Mouse (Mus musculus) midbrain, embryonic 16.5 days (tissue): ENCODE results near the gene Ctsa. TPM values are rescaled to one million over a fixed set of nuclear protein-coding genes. Genes with fewer than 3 reads are reported as not detected.

ENCODE experiments used
- ATAC-seq: fragments of 200-750 bp; cut with Nextera tagmentation; 2 replicates; pipeline ENCODE4 v1.8.0; 2017; ENCODE audit warnings: moderate TSS enrichment
- H3K27ac ChIP-seq: fragments of 300-500 bp; sonication (generic); 2 replicates; pipeline ENCODE4 v1.5.1; 2014; ENCODE audit warnings: mild to moderate bottlenecking, low read length, mixed read lengths
- H3K27me3 ChIP-seq: fragments of 300-500 bp; sonication (generic); 2 replicates; pipeline ENCODE4 v1.6.1; 2014; ENCODE audit warnings: low read depth, low read length, mixed read lengths; ENCODE audit not compliant: control insufficient read depth, insufficient read depth
- H3K36me3 ChIP-seq: fragments of 300-500 bp; sonication (generic); 2 replicates; pipeline ENCODE4 v1.6.1; 2014; ENCODE audit warnings: mild to moderate bottlenecking, low read length, moderate library complexity, mixed read lengths; ENCODE audit not compliant: control insufficient read depth, insufficient read depth
- H3K4me1 ChIP-seq: fragments of 300-500 bp; sonication (generic); 2 replicates; pipeline ENCODE4 v1.6.1; 2014; ENCODE audit warnings: mild to moderate bottlenecking, low read length, mixed read lengths; ENCODE audit not compliant: control insufficient read depth, insufficient read depth
- H3K4me2 ChIP-seq: fragments of 300-500 bp; sonication (generic); 2 replicates; pipeline ENCODE4 v1.6.1; 2014; ENCODE audit warnings: mild to moderate bottlenecking, low read length, mixed read lengths
- H3K4me3 ChIP-seq: fragments of 300-500 bp; sonication (generic); 2 replicates; pipeline ENCODE4 v1.5.1; 2014; ENCODE audit warnings: low read depth, mild to moderate bottlenecking, low read length, moderate library complexity, mixed read lengths
- H3K9ac ChIP-seq: fragments of 300-500 bp; sonication (generic); 2 replicates; pipeline ENCODE4 v1.6.1; 2014; ENCODE audit warnings: low read depth, low read length, mixed read lengths
- H3K9me3 ChIP-seq: fragments of 300-500 bp; sonication (generic); replicated peaks from 2 replicates; pipeline ENCODE4 v1.6.1; 2014; ENCODE audit warnings: mild to moderate bottlenecking, low read length, mixed read lengths; ENCODE audit not compliant: control insufficient read depth, poor library complexity, severe bottlenecking
- WGBS: fragments of 180-500 bp; shearing (Covaris S2); extraction: QIAGEN DNeasy Blood & Tissue Kit; methylation state at CpG from one replicate; pipeline ENCODE4 v1.1.7; 2014; 5-methylcytosine and 5-hydroxymethylcytosine counted together
- polyA plus RNA-seq: library from polyadenylated mRNA; unstranded; fragments of >200 nt; fragmentation: Nextera tagmentation; extraction: Ambion mirVana; gene quantifications from 2 replicates; pipeline ENCODE4 v1.2.1, GENCODE M21; 2015

Gene Ctsa
- polyA plus RNA-seq, 1 experiment from 2014 or later = 95.4 TPM

GRCm38 (mm10) chr2:164817703-164818102 is 15.0 kb upstream of the Ctsa start:
- no peaks in the 10 kb centered on the region for H3K27me3 ChIP-seq
- ATAC-seq = no peak
- H3K27ac ChIP-seq = no peak overlapping the region
- no peak overlapping the region for H3K4me3 ChIP-seq
- no peaks in the 10 kb centered on the region for H3K9me3 ChIP-seq
- no peak overlapping the region for H3K9ac ChIP-seq
- H3K4me2 ChIP-seq = no peak overlapping the region
- peaks cover 6% of the 10 kb centered on the region for H3K4me1 ChIP-seq
- WGBS = 91% methylated on average over 5 of the region's 5 CpGs
- H3K36me3 ChIP-seq = peaks cover 10% of the 10 kb centered on the region

- no peak overlapping the region for H3K4me2 ChIP-seq
- no peak for ATAC-seq
- H3K27ac ChIP-seq = no peak overlapping the region
- H3K27me3 ChIP-seq = no peaks in the 10 kb centered on the region
- 83% methylated on average over 6 of the region's 6 CpGs for WGBS
- H3K9ac ChIP-seq = no peak overlapping the region
- no peaks in the 10 kb centered on the region for H3K9me3 ChIP-seq
- H3K4me3 ChIP-seq = no peak overlapping the region
- peaks cover 14% of the 10 kb centered on the region for H3K4me1 ChIP-seq
- H3K36me3 ChIP-seq = peaks cover 23% of the 10 kb centered on the region
These were observed 11.6 kb upstream of the Ctsa start for GRCm38 (mm10) chr2:164821060-164821459.

GRCm38 (mm10) chr2:164822636-164823165 is 10.0 kb upstream of the Ctsa start, which contains the start of gene Zswim1:
Gene Zswim1, plus strand, starts transcription at chr2:164822686.
- peak within 1 kb of the TSS; percentile 69 for H3K4me3 ChIP-seq
- 1% methylated on average over 32 of the region's 32 CpGs for WGBS
- peaks cover 30% of the 10 kb centered on the region for H3K36me3 ChIP-seq

GRCm38 (mm10) chr2:164823181-164823585 is 9.5 kb upstream of the Ctsa start:
- Histone ChIP-seq H3K27ac (peak overlapping the region; percentile 95), H3K9ac (peak overlapping the region; percentile 87), H3K4me1 (peaks cover 14% of the 10 kb centered on the region), H3K4me3 (peak overlapping the region; percentile 69), H3K4me2 (peak overlapping the region; percentile 61), H3K36me3 (peaks cover 32% of the 10 kb centered on the region), H3K9me3 (no peaks in the 10 kb centered on the region), H3K27me3 (no peaks in the 10 kb centered on the region)
- peak; percentile 83 for ATAC-seq
- WGBS = 1% methylated on average over 10 of the region's 10 CpGs

More at GRCm38 (mm10) chr2:164822636-164823165, 10.0 kb upstream of the Ctsa start, which contains the start of gene Zswim1:
- peak; percentile 99 for ATAC-seq
- no peaks in the 10 kb centered on the region for H3K27me3 ChIP-seq
- peak within 1 kb of the TSS; percentile 95 for H3K27ac ChIP-seq
- H3K4me2 ChIP-seq = peak within 1 kb of the TSS; percentile 61
- H3K9ac ChIP-seq = peak within 1 kb of the TSS; percentile 87
- no peaks in the 10 kb centered on the region for H3K9me3 ChIP-seq
- peaks cover 14% of the 10 kb centered on the region for H3K4me1 ChIP-seq

GRCm38 (mm10) chr2:164823969-164824368 is 8.7 kb upstream of the Ctsa start:
- no peak overlapping the region for H3K27ac ChIP-seq
- H3K36me3 ChIP-seq = peaks cover 32% of the 10 kb centered on the region
- no peaks in the 10 kb centered on the region for H3K27me3 ChIP-seq
- 90% methylated on average over 4 of the region's 4 CpGs for WGBS
- no peaks in the 10 kb centered on the region for H3K9me3 ChIP-seq
- peak overlapping the region; percentile 61; the same call in 1 of the 2 replicates for H3K4me2 ChIP-seq
- ATAC-seq = no peak
- H3K4me1 ChIP-seq = peaks cover 14% of the 10 kb centered on the region
- H3K9ac ChIP-seq = no peak overlapping the region; the same call in 1 of the 2 replicates
- H3K4me3 ChIP-seq = no peak overlapping the region

GRCm38 (mm10) chr2:164825521-164825920 is 7.2 kb upstream of the Ctsa start:
- Histone ChIP-seq H3K9me3 (no peaks in the 10 kb centered on the region), H3K9ac (no peak overlapping the region), H3K36me3 (peaks cover 32% of the 10 kb centered on the region), H3K4me3 (no peak overlapping the region), H3K27ac (no peak overlapping the region), H3K27me3 (no peaks in the 10 kb centered on the region), H3K4me1 (peaks cover 14% of the 10 kb centered on the region), H3K4me2 (no peak overlapping the region)
- WGBS = 94% methylated on average over 17 of the region's 17 CpGs
- ATAC-seq = no peak

GRCm38 (mm10) chr2:164827146-164827850 is 5.4 kb upstream of the Ctsa start:
- H3K4me2 ChIP-seq = no peak overlapping the region
- no peaks in the 10 kb centered on the region for H3K9me3 ChIP-seq
- no peak overlapping the region for H3K4me3 ChIP-seq
- ATAC-seq = no peak
- WGBS = 94% methylated on average over 16 of the region's 16 CpGs
- no peaks in the 10 kb centered on the region for H3K27me3 ChIP-seq
- no peak overlapping the region for H3K27ac ChIP-seq
- H3K36me3 ChIP-seq = peaks cover 23% of the 10 kb centered on the region
- peaks cover 10% of the 10 kb centered on the region for H3K4me1 ChIP-seq
- no peak overlapping the region for H3K9ac ChIP-seq

- H3K27ac ChIP-seq = no peak within 1 kb of the TSS
- no peak within 1 kb of the TSS for H3K9ac ChIP-seq
- ATAC-seq = no peak
- H3K4me3 ChIP-seq = no peak within 1 kb of the TSS
- no peaks in the 10 kb centered on the region for H3K9me3 ChIP-seq
- WGBS = 84% methylated on average over 6 of the region's 6 CpGs
- H3K4me2 ChIP-seq = no peak within 1 kb of the TSS
- H3K36me3 ChIP-seq = peaks cover 23% of the 10 kb centered on the region
- no peaks in the 10 kb centered on the region for H3K27me3 ChIP-seq
- peaks cover 8% of the 10 kb centered on the region for H3K4me1 ChIP-seq
These were observed 4.2 kb upstream of the Ctsa start, which contains the start of gene Spata25 for GRCm38 (mm10) chr2:164828437-164828836. Gene Spata25, minus strand, starts transcription at chr2:164828537.

- H3K4me2 ChIP-seq = no peak overlapping the region
- H3K27ac ChIP-seq = no peak overlapping the region
- WGBS = 100% methylated on average over 1 of the region's 1 CpGs
- H3K4me3 ChIP-seq = no peak overlapping the region
- peaks cover 23% of the 10 kb centered on the region for H3K36me3 ChIP-seq
- no peak for ATAC-seq
- peaks cover 4% of the 10 kb centered on the region for H3K4me1 ChIP-seq
- no peaks in the 10 kb centered on the region for H3K9me3 ChIP-seq
- no peaks in the 10 kb centered on the region for H3K27me3 ChIP-seq
- H3K9ac ChIP-seq = no peak overlapping the region
These were observed 3.6 kb upstream of the Ctsa start for GRCm38 (mm10) chr2:164829090-164829489.
